9 mouse cellular contexts compared by ENCODE assay signal in genomic region chr5:114618851-114619250, GRCm38 (mm10). TPM values are rescaled to one million over a fixed set of nuclear protein-coding genes. Genes with fewer than 3 reads are reported as not detected.
DNase-seq lines count a peak whose midpoint lies in the region; ATAC-seq lines count a peak whose summit lies in the region.
"Had no signal": no experiment of that assay in that cellular context is flagged by ENCODE, and none has a peak within 500 bp of the region (broad histone marks: within the 10 kb centered on the region; RNA-seq: fewer than 3 reads in every experiment).

No protein-coding gene starts in this region.

- ATAC-seq in forebrain, embryonic 14.5 days: 0 out of 2 replicates have a peak, but pooled peaks have one; percentile 30
- ATAC-seq in forebrain, embryonic 12.5 days (ENCODE audit: low FRiP score): no peak
- no peak for ATAC-seq in midbrain, embryonic 14.5 days (ENCODE audit: low FRiP score, low TSS enrichment)

- peak; percentile 88 for DNase-seq in forebrain, embryonic 14.5 days (ENCODE audit: low spot score)
- peak; percentile 84 to 86 for DNase-seq in B cell, adult 2 months
- DNase-seq in adrenal gland, postnatal 36 days: peak; percentile 78 to 85
- DNase-seq in forelimb bud, embryonic 11.5 days (ENCODE audit: low read depth, low spot score): peak; percentile 80
- peak; percentile 44 to 66 for DNase-seq in layer of hippocampus, postnatal 36 days
- DNase-seq in midbrain, embryonic 14.5 days: peak; percentile 91
- DNase-seq in testis, postnatal 10 days (ENCODE audit: low spot score): peak; percentile 93

- no peaks in the 10 kb centered on the region for H3K9me3 ChIP-seq in forebrain, embryonic 14.5 days (replicated peaks; ENCODE audit: control insufficient read depth, low read length)
- no peaks in the 10 kb centered on the region for H3K9me3 ChIP-seq in forebrain, embryonic 12.5 days
- H3K9me3 ChIP-seq in midbrain, embryonic 14.5 days (ENCODE audit: control insufficient read depth, low read length): no peaks in the 10 kb centered on the region
- H3K9me3 ChIP-seq: limb, embryonic 15.5 days had no signal

- no peak overlapping the region for H3K4me3 ChIP-seq in forebrain, embryonic 14.5 days (ENCODE audit: low read depth, low read length)
- no peak overlapping the region for H3K4me3 ChIP-seq in forebrain, embryonic 12.5 days (replicated peaks)
- no peak overlapping the region for H3K4me3 ChIP-seq in midbrain, embryonic 14.5 days (replicated peaks; ENCODE audit: low read depth, low read length)
- H3K4me3 ChIP-seq: limb, embryonic 15.5 days had no signal

- no peaks in the 10 kb centered on the region for H3K27me3 ChIP-seq in forebrain, embryonic 14.5 days (replicated peaks; ENCODE audit: control insufficient read depth, insufficient read depth, low read length)
- H3K27me3 ChIP-seq in forebrain, embryonic 12.5 days: peaks cover 13% of the 10 kb centered on the region
- no peaks in the 10 kb centered on the region for H3K27me3 ChIP-seq in midbrain, embryonic 14.5 days (ENCODE audit: control insufficient read depth, insufficient read depth, low read length)

- H3K4me2 ChIP-seq in forebrain, embryonic 14.5 days (ENCODE audit: low read length): no peak overlapping the region
- H3K4me2 ChIP-seq in forebrain, embryonic 12.5 days: no peak overlapping the region
- H3K4me2 ChIP-seq in midbrain, embryonic 14.5 days (ENCODE audit: low read length): no peak overlapping the region
- H3K4me2 ChIP-seq: limb, embryonic 15.5 days had no signal

- WGBS in forebrain, embryonic 14.5 days: 24% methylated on average over 8 of the region's 8 CpGs
- WGBS in forebrain, embryonic 12.5 days: 25% methylated on average over 8 of the region's 8 CpGs
- 27% methylated on average over 8 of the region's 8 CpGs for WGBS in midbrain, embryonic 14.5 days

- H3K9ac ChIP-seq in forebrain, embryonic 14.5 days (ENCODE audit: low read length): no peak overlapping the region
- no peak overlapping the region for H3K9ac ChIP-seq in forebrain, embryonic 12.5 days
- H3K9ac ChIP-seq in midbrain, embryonic 14.5 days (replicated peaks; ENCODE audit: low read length): no peak overlapping the region
- H3K9ac ChIP-seq: limb, embryonic 15.5 days had no signal

- H3K4me1 ChIP-seq in forebrain, embryonic 14.5 days (ENCODE audit: control insufficient read depth, insufficient read depth, low read length): no peaks in the 10 kb centered on the region
- no peaks in the 10 kb centered on the region for H3K4me1 ChIP-seq in forebrain, embryonic 12.5 days
- H3K4me1 ChIP-seq in midbrain, embryonic 14.5 days (ENCODE audit: control insufficient read depth, insufficient read depth, low read length): no peaks in the 10 kb centered on the region
- H3K4me1 ChIP-seq: limb, embryonic 15.5 days had no signal

- no peaks in the 10 kb centered on the region for H3K36me3 ChIP-seq in forebrain, embryonic 14.5 days (ENCODE audit: control insufficient read depth, insufficient read depth, low read length)
- H3K36me3 ChIP-seq in forebrain, embryonic 12.5 days (replicated peaks): no peaks in the 10 kb centered on the region
- no peaks in the 10 kb centered on the region; the same call in 1 of the 2 replicates for H3K36me3 ChIP-seq in midbrain, embryonic 14.5 days (ENCODE audit: control insufficient read depth, insufficient read depth, low read length)
- H3K36me3 ChIP-seq: limb, embryonic 15.5 days had no signal

- no peak overlapping the region for H3K27ac ChIP-seq in forebrain, embryonic 14.5 days (ENCODE audit: low read depth, low read length)
- no peak overlapping the region for H3K27ac ChIP-seq in forebrain, embryonic 12.5 days
- H3K27ac ChIP-seq in midbrain, embryonic 14.5 days (replicated peaks; ENCODE audit: low read depth, low read length): no peak overlapping the region
- H3K27ac ChIP-seq: limb, embryonic 15.5 days had no signal

RNA-seq across cellular contexts. Expression of gene Trpv4, which starts 39.4 kb away (rescaled TPM):
- polyA plus RNA-seq in forebrain, embryonic 14.5 days (2014; fragmentation: Nextera tagmentation; extraction: Ambion mirVana): 0.55 and 0.79 TPM in 2 replicates
- 0.67 and 0.69 TPM in 2 replicates for polyA plus RNA-seq in forebrain, embryonic 12.5 days (2016; fragmentation: Nextera tagmentation; extraction: Ambion mirVana)
- total RNA-seq in adrenal gland, postnatal 36 days (2021): 1 to 10 TPM; 1.5 to 2.7 TPM
- total RNA-seq in layer of hippocampus, postnatal 36 days (2021): 1 to 10 TPM; 1.2 to 2.0 TPM
- polyA plus RNA-seq in midbrain, embryonic 14.5 days (2014; fragmentation: Nextera tagmentation; extraction: Ambion mirVana): 0.46 and 0.86 TPM in 2 replicates

RNA-seq across cellular contexts. Expression of gene Fam222a, which starts 51.0 kb away (rescaled TPM):
- polyA plus RNA-seq in forebrain, embryonic 14.5 days (2014; fragmentation: Nextera tagmentation; extraction: Ambion mirVana): 4.5 and 5.0 TPM in 2 replicates
- polyA plus RNA-seq in forebrain, embryonic 12.5 days (2016; fragmentation: Nextera tagmentation; extraction: Ambion mirVana): 6.9 and 10.2 TPM in 2 replicates
- total RNA-seq in adrenal gland, postnatal 36 days (2021): 100 to 1,000 TPM in 1 of 2 experiments, 10 to 100 TPM in 1; 52.1 to 118 TPM
- 1 to 10 TPM; 4.6 to 5.8 TPM for total RNA-seq in layer of hippocampus, postnatal 36 days (2021)
- 5.7 and 7.0 TPM in 2 replicates for polyA plus RNA-seq in midbrain, embryonic 14.5 days (2014; fragmentation: Nextera tagmentation; extraction: Ambion mirVana)
